Mouse (Mus musculus) midbrain, postnatal 0 days (tissue): Measurements from ENCODE around the gene Rab3gap2. TPM values are rescaled to one million over a fixed set of nuclear protein-coding genes. Genes with fewer than 3 reads are reported as not detected.

ENCODE experiments used
- ATAC-seq: fragments of 200-750 bp; cut with Nextera tagmentation; 2 replicates; pipeline ENCODE4 v1.8.0; 2017; ENCODE audit warnings: moderate number of reproducible peaks, mild to moderate bottlenecking, moderate TSS enrichment, moderate library complexity; ENCODE audit not compliant: low FRiP score
- DNase-seq: peaks from one replicate; pipeline ENCODE4 v3.0.0-alpha.2; 2015; ENCODE audit warnings: low spot score
- H3K27ac ChIP-seq: fragments of 300-500 bp; sonication (generic); 2 replicates; pipeline ENCODE4 v1.5.1; 2014; ENCODE audit warnings: low read depth, mild to moderate bottlenecking, low read length, mixed read lengths
- H3K27me3 ChIP-seq: fragments of 300-500 bp; sonication (generic); 2 replicates; pipeline ENCODE4 v1.6.1; 2014; ENCODE audit warnings: low read length, control low read depth, mixed read lengths; ENCODE audit not compliant: insufficient read depth
- H3K36me3 ChIP-seq: fragments of 300-500 bp; sonication (generic); 2 replicates; pipeline ENCODE4 v1.6.1; 2014; ENCODE audit warnings: low read length, control low read depth, mixed read lengths; ENCODE audit not compliant: insufficient read depth
- H3K4me1 ChIP-seq: fragments of 300-500 bp; sonication (generic); 2 replicates; pipeline ENCODE4 v1.6.1; 2014; ENCODE audit warnings: mild to moderate bottlenecking, control low read depth, antibody characterized with exemption, low read length, mixed read lengths; ENCODE audit not compliant: insufficient read depth
- H3K4me2 ChIP-seq: fragments of 300-500 bp; sonication (generic); 2 replicates; pipeline ENCODE4 v1.6.1; 2014; ENCODE audit warnings: low read depth, mild to moderate bottlenecking, low read length, mixed read lengths; ENCODE audit not compliant: poor library complexity, severe bottlenecking
- H3K4me3 ChIP-seq: fragments of 300-500 bp; sonication (generic); 2 replicates; pipeline ENCODE4 v1.5.1; 2014; ENCODE audit warnings: low read depth, mild to moderate bottlenecking, low read length, moderate library complexity
- H3K9ac ChIP-seq: fragments of 300-500 bp; sonication (generic); replicated peaks from 2 replicates; pipeline ENCODE4 v1.6.1; 2014; ENCODE audit warnings: mild to moderate bottlenecking, low read length, moderate library complexity, mixed read lengths; ENCODE audit not compliant: poor library complexity, severe bottlenecking
- H3K9me3 ChIP-seq: fragments of 300-500 bp; sonication (generic); 2 replicates; pipeline ENCODE4 v1.6.1; 2016; ENCODE audit warnings: low read length, control low read depth
- CTCF ChIP-seq: IDR thresholded peaks from 2 replicates; pipeline ENCODE4 v1.5.1; 2016; ENCODE audit warnings: antibody characterized with exemption, mild to moderate bottlenecking
- WGBS: fragments of 180-500 bp; shearing (Covaris S2); extraction: QIAGEN DNeasy Blood & Tissue Kit; methylation state at CpG from one replicate; pipeline ENCODE4 v1.1.7; 2014; 5-methylcytosine and 5-hydroxymethylcytosine counted together
- polyA plus RNA-seq: library from polyadenylated mRNA; unstranded; fragments of >200 nt; fragmentation: Nextera tagmentation; extraction: Ambion mirVana; gene quantifications from 2 replicates; pipeline ENCODE4 v1.2.1, GENCODE M21; 2015
- total RNA-seq: library from RNA; depleted of rRNA; stranded (reverse); fragments of >200 nt; gene quantifications from 2 replicates; pipeline ENCODE4 v1.2.3, GENCODE M21; 2014; rRNA removed

Gene Rab3gap2
- total RNA-seq (29.8 and 32.0 TPM in 2 replicates), polyA plus RNA-seq (19.3 and 20.2 TPM in 2 replicates)

GRCm38 (mm10) chr1:185203909-185204661 is at the start of gene Rab3gap2:
Gene Rab3gap2, plus strand, starts transcription at chr1:185204117.
- H3K4me1 ChIP-seq, result peaks cover 8% of the 10 kb centered on the region
- peak within 1 kb of the TSS; percentile 92 for H3K9ac ChIP-seq
- 0% methylated on average over 57 of the region's 57 CpGs for WGBS
- DNase-seq, result peak; percentile 96
- H3K4me2 ChIP-seq, result peak within 1 kb of the TSS; percentile 88
- peak within 1 kb of the TSS; percentile 68 for H3K27ac ChIP-seq
- ATAC-seq, result peak; percentile 94
- H3K27me3 ChIP-seq, result no peaks in the 10 kb centered on the region
- peak within 1 kb of the TSS; percentile 94 for H3K4me3 ChIP-seq
- no peak for TF ChIP-seq CTCF
- H3K36me3 ChIP-seq, result no peaks in the 10 kb centered on the region
- H3K9me3 ChIP-seq, result no peaks in the 10 kb centered on the region

- Histone ChIP-seq H3K9ac (no peak overlapping the region), H3K4me2 (no peak overlapping the region), H3K9me3 (no peaks in the 10 kb centered on the region), H3K36me3 (no peaks in the 10 kb centered on the region), H3K27me3 (no peaks in the 10 kb centered on the region), H3K27ac (no peak overlapping the region), H3K4me3 (no peak overlapping the region), H3K4me1 (no peaks in the 10 kb centered on the region)
- 85% methylated on average over 5 of the region's 5 CpGs for WGBS
- ATAC-seq, result no peak
- DNase-seq, result no peak
- no peak for TF ChIP-seq CTCF
These were observed 30.3 kb upstream of the Rab3gap2 start for GRCm38 (mm10) chr1:185173641-185174040.

- WGBS, result 82% methylated on average over 6 of the region's 6 CpGs
- TF ChIP-seq CTCF, result no peak
- no peak overlapping the region for H3K4me3 ChIP-seq
These were observed 26.1 kb upstream of the Rab3gap2 start for GRCm38 (mm10) chr1:185177860-185178259.

GRCm38 (mm10) chr1:185183591-185184330 is 20.2 kb upstream of the Rab3gap2 start:
- H3K27me3 ChIP-seq, result no peaks in the 10 kb centered on the region
- no peaks in the 10 kb centered on the region for H3K36me3 ChIP-seq
- no peaks in the 10 kb centered on the region for H3K9me3 ChIP-seq
- DNase-seq (peak; percentile 43), ATAC-seq (no peak)
- TF ChIP-seq CTCF, result no peak
- H3K27ac ChIP-seq, result no peak overlapping the region
- 37% methylated on average over 9 of the region's 9 CpGs for WGBS
- no peak overlapping the region for H3K4me3 ChIP-seq
- peaks cover 7% of the 10 kb centered on the region for H3K4me1 ChIP-seq
- no peak overlapping the region for H3K4me2 ChIP-seq
- H3K9ac ChIP-seq, result no peak overlapping the region

More at GRCm38 (mm10) chr1:185177860-185178259, 26.1 kb upstream of the Rab3gap2 start:
- Histone ChIP-seq H3K4me1 (no peaks in the 10 kb centered on the region), H3K36me3 (no peaks in the 10 kb centered on the region), H3K4me2 (no peak overlapping the region), H3K27me3 (no peaks in the 10 kb centered on the region), H3K9ac (no peak overlapping the region), H3K27ac (no peak overlapping the region), H3K9me3 (no peaks in the 10 kb centered on the region)
- no peak for DNase-seq
- no peak for ATAC-seq

- ATAC-seq, result no peak
- H3K9ac ChIP-seq, result no peak overlapping the region
- DNase-seq, result peak; percentile 51
- H3K4me3 ChIP-seq, result no peak overlapping the region
- no peaks in the 10 kb centered on the region for H3K36me3 ChIP-seq
- no peak for TF ChIP-seq CTCF
- H3K9me3 ChIP-seq, result no peaks in the 10 kb centered on the region
- H3K27me3 ChIP-seq, result no peaks in the 10 kb centered on the region
- H3K27ac ChIP-seq, result no peak overlapping the region
- WGBS, result 28% methylated on average over 9 of the region's 9 CpGs
- peaks cover 7% of the 10 kb centered on the region for H3K4me1 ChIP-seq
- H3K4me2 ChIP-seq, result no peak overlapping the region
These were observed 18.4 kb upstream of the Rab3gap2 start for GRCm38 (mm10) chr1:185185556-185185955.
